Mouse (Mus musculus) adrenal gland, adult (tissue): ENCODE results near the gene Tnik.

ENCODE experiments used
- DNase-seq, 2 experiments: peaks; one replicate each; pipeline ENCODE4 v3.0.0; 2022 to 2023; ENCODE audit warnings: low spot score in 1 of 2; ENCODE audit not compliant: inconsistent age in 2 of 2

Gene Tnik

DNA sequence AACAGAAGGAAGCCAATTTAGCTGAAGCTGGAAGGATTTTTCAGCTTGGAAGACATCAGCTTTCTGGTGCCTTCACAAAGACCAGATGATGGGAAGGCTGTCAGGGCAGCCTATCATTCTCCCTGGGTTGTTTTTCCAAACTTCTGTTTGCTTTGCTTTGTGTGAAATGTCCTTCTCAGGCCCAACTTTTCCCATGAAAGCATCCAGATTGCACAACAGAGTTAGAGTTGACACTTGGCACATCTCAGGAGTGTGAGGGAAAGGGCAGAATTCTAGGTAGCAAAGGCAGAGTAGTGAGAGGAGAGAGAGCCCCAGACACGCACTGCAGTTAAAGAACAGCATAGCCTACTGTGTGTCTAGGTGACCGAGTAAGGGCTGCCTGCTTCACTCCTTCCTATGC, 194.5 kb downstream of the Tnik start:
- no peak for DNase-seq

DNA sequence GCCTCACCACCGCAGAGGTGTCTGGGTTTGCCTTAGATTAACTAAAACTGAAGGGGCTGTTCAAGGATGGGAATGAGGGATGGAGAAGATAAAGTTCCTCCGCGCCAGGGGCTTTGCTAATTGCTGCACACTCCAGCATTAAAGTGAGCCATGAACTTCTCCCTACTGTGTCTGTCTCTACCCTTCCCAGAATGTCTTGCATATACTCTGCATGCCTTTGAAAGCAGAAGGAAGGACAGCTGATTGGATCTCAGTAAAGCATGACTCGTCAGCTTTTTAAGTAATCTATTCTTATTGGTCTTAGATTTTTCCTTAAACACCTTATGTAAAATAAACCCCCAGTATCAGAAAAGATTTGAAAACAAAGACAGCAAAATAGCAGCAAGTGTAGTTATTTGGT, 203.7 kb downstream of the Tnik start:
- DNase-seq, result no peak

GRCm38 (mm10) chr3:28467148-28467754, 204.2 kb downstream of the Tnik start:
- DNase-seq, result no peak

DNA sequence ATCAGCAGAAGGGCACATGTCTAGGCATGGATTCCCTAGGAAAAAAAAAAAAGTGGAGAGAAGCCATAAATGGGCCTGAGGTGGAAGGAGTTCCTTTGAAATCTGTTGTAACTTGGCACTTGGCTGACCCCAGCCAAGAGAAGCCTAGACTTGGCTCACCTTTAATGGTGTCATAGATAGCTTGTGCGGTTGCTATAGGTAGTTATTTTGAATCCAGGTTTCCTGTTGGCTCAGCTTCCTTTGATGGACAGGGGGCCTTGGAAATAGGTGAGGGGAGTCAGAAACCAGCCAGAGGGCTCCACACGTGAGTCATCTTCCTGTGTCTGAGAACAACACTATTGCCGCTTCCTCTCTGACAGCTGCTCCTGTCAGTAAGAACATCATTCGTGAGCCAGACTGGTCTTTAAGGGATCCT, 204.9 kb downstream of the Tnik start:
- peak in 1 of 2 experiments; percentile 40 for DNase-seq

DNA sequence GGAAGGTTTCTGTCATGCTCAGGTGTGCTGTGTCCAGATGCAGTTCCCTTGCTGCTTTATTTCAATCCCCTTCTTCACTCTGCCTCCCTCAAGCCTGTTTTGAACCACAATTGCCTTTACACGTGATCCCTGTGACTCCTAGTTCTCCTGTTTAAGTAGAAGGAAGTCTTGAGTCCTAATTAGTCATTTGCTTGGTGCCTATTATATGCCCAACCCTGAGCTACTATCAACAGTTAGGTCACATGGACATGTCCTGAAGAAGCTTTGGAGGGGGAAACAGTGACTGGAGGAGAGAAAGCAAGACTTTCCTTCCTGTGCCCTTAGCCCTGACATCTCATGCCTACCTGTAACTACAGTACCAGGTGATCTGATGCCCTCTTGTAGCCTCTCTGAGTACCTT, 210.4 kb downstream of the Tnik start:
- no peak for DNase-seq

- DNase-seq, result no peak
Measured at GRCm38 (mm10) chr3:28477373-28477772, 214.4 kb downstream of the Tnik start.

DNA sequence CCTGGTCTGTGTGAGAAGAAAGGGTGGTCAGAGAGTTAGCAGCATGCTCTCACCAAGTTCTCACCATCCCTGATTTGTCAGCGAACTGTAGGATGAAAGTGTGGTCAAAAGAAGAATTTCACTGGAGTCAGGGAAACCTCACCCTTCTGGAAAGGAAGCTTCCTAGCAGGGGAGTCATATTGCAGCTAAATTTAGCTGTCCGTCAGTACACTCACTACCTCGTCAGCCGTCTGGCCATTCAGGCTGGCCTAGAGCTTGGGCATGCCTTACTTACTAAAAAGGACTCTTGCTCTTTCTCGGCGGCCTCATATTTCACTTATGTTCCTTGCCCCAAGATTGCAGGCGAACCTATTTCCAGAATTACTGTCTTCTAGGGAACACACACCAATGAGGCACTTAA, 222.7 kb downstream of the Tnik start:
- DNase-seq, result no peak

GRCm38 (mm10) chr3:28487418-28487817, 224.4 kb downstream of the Tnik start:
- DNase-seq, result no peak

GRCm38 (mm10) chr3:28491085-28492041, 228.3 kb downstream of the Tnik start:
- no peak for DNase-seq

DNA sequence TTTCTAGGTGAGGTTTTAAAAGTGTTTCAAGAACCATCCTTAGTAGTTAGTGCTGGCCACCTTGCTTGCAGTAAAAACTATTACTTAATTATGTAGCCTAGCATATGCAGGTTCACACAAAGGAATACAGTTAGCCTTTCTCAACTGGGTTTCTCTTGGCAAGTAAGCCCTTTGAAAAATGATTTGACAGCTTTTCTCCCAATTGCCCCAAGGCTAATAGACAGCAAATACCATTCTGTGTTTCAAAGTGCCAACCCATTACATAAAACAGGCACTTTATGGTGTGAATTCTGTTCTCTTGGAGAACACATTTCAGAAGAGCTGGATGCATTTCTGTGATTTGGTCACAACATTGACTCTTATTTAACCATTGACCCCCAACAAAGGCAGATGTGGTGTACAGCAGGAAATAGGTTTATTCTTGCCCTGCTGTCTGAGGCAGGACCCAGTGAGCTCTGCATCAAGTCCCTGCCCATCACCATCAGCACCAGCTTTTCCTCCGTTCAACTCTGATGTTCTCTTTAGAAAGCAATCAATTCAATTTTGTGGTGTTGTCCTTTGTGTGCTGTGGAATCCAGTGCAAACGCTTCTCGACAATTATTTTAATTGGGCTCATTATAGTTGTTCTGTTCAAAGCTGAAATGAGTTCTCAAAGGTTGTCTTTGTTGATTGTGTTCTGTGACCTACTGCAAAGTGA, 233.9 kb downstream of the Tnik start:
- no peak for DNase-seq

DNA sequence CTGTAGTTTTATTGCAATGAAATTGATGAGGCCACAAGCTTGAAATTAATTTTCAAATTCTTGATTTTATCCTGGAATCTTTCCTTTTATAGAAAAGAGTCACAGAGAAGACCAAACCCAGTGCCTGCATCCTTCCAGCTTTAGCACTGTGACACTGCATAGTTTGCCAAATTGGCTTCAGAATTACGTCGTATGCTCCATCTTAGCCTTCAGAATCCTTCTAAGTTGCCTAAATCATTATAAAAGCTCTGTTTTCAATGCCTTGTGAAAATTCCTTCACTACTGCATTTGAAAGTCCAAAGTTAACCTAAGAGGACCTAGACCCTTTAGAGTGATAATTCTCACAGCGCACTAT, 234.5 kb downstream of the Tnik start:
- DNase-seq, result no peak

GRCm38 (mm10) chr3:28502697-28503096, 239.7 kb downstream of the Tnik start:
- peak in 1 of 2 experiments; percentile 55 for DNase-seq

DNA sequence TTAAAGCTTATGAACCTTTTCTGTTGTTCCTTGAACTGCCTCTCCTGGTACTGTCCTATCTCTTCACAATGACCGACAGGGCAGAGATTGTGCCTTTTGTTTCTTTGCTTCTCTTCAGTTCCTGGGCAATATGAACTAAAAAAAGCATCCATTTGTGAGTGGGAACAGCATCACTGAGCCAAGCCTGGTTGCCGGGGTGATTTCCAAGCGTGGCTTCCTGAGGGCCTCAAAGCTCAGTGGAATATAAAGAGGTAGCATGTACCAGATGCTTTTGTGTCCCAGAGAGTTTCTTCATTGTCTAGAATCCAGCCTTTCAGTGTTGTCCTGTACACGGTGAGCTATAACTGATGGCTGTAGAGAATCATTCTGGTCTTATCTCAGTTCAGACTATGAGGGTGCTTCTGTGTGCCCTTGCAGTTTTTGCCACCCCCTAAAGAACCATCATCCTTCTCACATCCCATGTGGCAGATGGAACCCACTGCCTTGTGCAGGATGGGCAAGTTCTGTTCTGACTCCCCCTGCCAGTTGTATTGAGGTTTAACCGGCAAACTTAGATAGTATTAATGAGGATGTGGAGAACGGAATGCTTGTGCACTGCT, 246.4 kb downstream of the Tnik start:
- DNase-seq, result no peak

DNA sequence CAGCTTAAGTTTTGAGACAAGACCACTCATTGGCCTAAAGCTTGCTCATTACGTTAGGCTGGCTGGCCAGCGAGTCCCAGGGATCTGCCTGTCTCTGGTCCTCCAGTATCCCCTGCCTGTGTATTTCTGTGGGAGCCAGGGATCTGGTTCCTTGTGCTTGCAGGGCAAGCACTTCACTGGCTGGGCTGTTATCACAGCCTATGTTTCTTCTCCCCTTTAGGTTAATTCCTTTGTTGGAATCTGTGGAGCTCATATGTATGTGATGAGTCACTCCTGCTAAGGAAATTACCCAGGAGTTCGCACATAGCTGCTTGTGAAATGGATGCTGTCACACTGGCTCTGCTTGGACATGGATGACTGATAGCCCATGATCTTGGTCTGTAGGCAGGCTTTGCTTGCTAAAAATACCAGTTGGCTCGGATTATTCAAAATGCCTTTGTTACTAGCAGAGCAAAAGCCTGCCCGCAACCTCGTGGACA, 260.0 kb downstream of the Tnik start:
- peak in 1 of 2 experiments; percentile 50 for DNase-seq

GRCm38 (mm10) chr3:28523541-28524165, 260.6 kb downstream of the Tnik start:
- peak in 1 of 2 experiments; percentile 59 for DNase-seq

DNA sequence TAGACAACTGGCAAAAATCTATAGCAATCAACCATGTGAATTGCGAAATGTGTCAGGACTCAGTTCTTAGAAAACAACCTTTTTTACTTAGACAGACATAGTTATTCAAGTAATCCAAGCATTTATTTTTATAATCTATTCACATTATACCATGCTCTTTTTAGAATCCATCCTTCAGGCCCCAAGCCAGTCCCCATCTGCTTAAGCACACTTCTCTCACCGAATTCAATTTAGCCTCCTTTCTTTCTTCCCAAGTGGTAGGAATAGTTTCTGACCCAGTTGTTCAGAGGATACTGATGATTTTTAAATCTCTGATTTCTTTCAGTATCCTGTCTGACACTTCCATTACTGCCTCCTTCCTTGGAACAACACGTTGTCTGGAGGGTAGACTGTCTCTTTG, 261.5 kb downstream of the Tnik start:
- no peak for DNase-seq

GRCm38 (mm10) chr3:28526671-28527070, 263.7 kb downstream of the Tnik start:
- no peak for DNase-seq

DNA sequence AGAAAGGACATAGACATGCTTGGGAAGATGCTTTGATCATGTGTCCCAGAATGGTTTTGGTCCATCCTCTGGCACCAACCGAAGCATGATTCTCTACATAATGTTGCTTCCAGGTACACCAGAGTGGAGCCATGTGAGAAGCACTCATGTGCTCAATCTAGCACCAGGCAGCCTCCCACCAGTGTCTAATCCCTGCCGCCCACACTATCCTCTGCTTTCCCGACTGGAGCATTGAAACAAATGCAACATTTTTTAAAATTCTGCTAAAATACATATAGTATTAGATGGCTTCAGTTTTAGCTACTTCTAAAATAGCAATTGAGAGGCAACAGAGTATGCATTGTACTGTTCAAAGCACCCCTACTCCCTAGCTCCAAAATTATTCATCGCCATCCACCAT, 264.2 kb downstream of the Tnik start:
- no peak for DNase-seq

GRCm38 (mm10) chr3:28529548-28529947, 266.5 kb downstream of the Tnik start:
- DNase-seq, result no peak

GRCm38 (mm10) chr3:28531294-28531956, 268.4 kb downstream of the Tnik start:
- DNase-seq, result no peak
